Mouse (Mus musculus) liver, embryonic 11.5 days (tissue): ENCODE data around the gene Prrc2b. TPM values are rescaled to one million over a fixed set of nuclear protein-coding genes. Genes with fewer than 3 reads are reported as not detected.

Source experiments
- ATAC-seq: fragments of 200-750 bp; cut with Nextera tagmentation; replicated peaks from 2 replicates; pipeline ENCODE4 v1.8.0; 2017; ENCODE audit warnings: moderate number of reproducible peaks, mild to moderate bottlenecking, moderate TSS enrichment, moderate library complexity; ENCODE audit not compliant: low FRiP score
- DNase-seq: peaks from one replicate; pipeline ENCODE4 v3.0.0-alpha.2; 2017; ENCODE audit warnings: low spot score
- H3K27ac ChIP-seq: fragments of 300-500 bp; sonication (generic); 2 replicates; pipeline ENCODE4 v1.5.1; 2014; ENCODE audit warnings: mild to moderate bottlenecking, low read depth, low read length, control low read depth
- H3K27me3 ChIP-seq: fragments of 300-500 bp; sonication (generic); replicated peaks from 2 replicates; pipeline ENCODE4 v1.6.1; 2014; ENCODE audit warnings: low read length, mixed read lengths; ENCODE audit not compliant: control insufficient read depth, insufficient read depth
- H3K36me3 ChIP-seq: fragments of 300-500 bp; sonication (generic); 2 replicates; pipeline ENCODE4 v1.6.1; 2014; ENCODE audit warnings: mild to moderate bottlenecking, low read length, moderate library complexity, mixed read lengths; ENCODE audit not compliant: control insufficient read depth, insufficient read depth
- H3K4me1 ChIP-seq: fragments of 300-500 bp; sonication (generic); replicated peaks from 2 replicates; pipeline ENCODE4 v1.6.1; 2014; ENCODE audit warnings: low read length, mixed read lengths; ENCODE audit not compliant: control insufficient read depth, insufficient read depth
- H3K4me2 ChIP-seq: fragments of 300-500 bp; sonication (generic); 2 replicates; pipeline ENCODE4 v1.6.1; 2014; ENCODE audit warnings: mild to moderate bottlenecking, control low read depth, moderate library complexity
- H3K4me3 ChIP-seq: fragments of 300-500 bp; sonication (generic); 2 replicates; pipeline ENCODE4 v1.5.1; 2014; ENCODE audit warnings: low read depth, low read length, control low read depth
- H3K9ac ChIP-seq: fragments of 300-500 bp; sonication (generic); 2 replicates; pipeline ENCODE4 v1.6.1; 2014; ENCODE audit warnings: low read depth, low read length, control low read depth
- H3K9me3 ChIP-seq: fragments of 300-500 bp; sonication (generic); 2 replicates; pipeline ENCODE4 v1.6.1; 2016; ENCODE audit warnings: low read length, inconsistent platforms, mixed read lengths; ENCODE audit not compliant: control insufficient read depth
- WGBS: fragments of 180-500 bp; shearing (Covaris S2); extraction: QIAGEN DNeasy Blood & Tissue Kit; methylation state at CpG from one replicate; pipeline ENCODE4 v1.1.7; 2014; 5-methylcytosine and 5-hydroxymethylcytosine counted together
- polyA plus RNA-seq: library from polyadenylated mRNA; unstranded; fragments of >200 nt; fragmentation: Nextera tagmentation; extraction: Ambion mirVana; gene quantifications from 2 replicates; pipeline ENCODE4 v1.2.1, GENCODE M21; 2014

Prrc2b gene
- polyA plus RNA-seq, 1 experiment from 2014 or later, result 48.1 TPM

DNA sequence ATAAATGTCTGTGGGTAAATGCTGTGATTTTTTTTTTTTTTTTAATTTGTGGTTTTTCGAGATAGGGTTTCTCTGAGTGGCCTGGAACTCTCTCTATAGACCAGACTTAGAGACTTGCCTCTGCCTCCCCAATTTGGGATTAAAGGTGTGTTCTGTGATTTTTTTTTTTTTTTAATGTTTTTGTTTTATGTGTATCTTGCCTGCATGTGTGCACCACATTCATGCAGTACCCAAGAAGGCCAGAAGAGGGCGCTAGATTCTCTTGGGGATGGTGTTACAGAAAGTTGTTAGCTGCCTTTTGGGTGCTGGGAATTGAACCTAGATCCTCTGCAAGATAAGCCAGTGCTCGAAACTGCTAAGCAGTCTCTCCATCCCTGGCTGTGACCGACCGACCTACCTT, 10.1 kb downstream of the Prrc2b start:
- no peak for ATAC-seq
- Histone ChIP-seq H3K4me2 (no peak overlapping the region), H3K9ac (no peak overlapping the region), H3K27me3 (no peaks in the 10 kb centered on the region), H3K4me3 (no peak overlapping the region), H3K4me1 (peaks cover 70% of the 10 kb centered on the region), H3K36me3 (no peaks in the 10 kb centered on the region), H3K9me3 (no peaks in the 10 kb centered on the region), H3K27ac (no peak overlapping the region)
- no peak for DNase-seq
- WGBS, result 80% methylated on average over 5 of the region's 5 CpGs

DNA sequence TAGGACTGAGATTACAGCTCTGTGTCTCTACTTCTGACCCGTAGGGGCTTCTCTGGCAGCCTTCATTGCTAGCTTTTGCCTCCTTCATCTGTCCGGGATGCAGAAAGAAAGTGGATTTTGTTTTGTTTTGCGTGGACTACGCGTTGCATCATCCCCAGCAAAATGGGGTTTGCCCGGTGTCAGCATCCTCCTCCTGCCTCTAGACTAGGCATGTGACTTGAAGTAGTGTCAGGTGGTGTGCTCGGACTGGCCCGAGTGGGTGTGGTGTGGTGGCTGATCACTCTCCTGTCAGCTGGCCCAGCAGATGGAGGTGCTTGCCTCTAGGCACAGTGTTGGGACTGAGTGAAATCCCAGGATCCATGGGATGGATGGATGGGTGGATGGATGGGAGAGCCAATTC, 11.2 kb downstream of the Prrc2b start:
- ATAC-seq (no peak), DNase-seq (no peak)
- H3K4me2 ChIP-seq, result no peak overlapping the region
- H3K9ac ChIP-seq, result no peak overlapping the region
- no peaks in the 10 kb centered on the region for H3K9me3 ChIP-seq
- no peaks in the 10 kb centered on the region for H3K27me3 ChIP-seq
- no peak overlapping the region for H3K27ac ChIP-seq
- no peaks in the 10 kb centered on the region for H3K36me3 ChIP-seq
- H3K4me3 ChIP-seq, result no peak overlapping the region
- 78% methylated on average over 8 of the region's 8 CpGs for WGBS
- peaks cover 71% of the 10 kb centered on the region for H3K4me1 ChIP-seq

GRCm38 (mm10) chr2:32162646-32163045, 11.8 kb downstream of the Prrc2b start:
- Histone ChIP-seq H3K9ac (no peak overlapping the region), H3K27ac (0 out of 2 replicates have a peak overlapping the region, but pooled peaks have one; percentile 24), H3K4me2 (no peak overlapping the region), H3K4me1 (peaks cover 71% of the 10 kb centered on the region), H3K27me3 (no peaks in the 10 kb centered on the region), H3K9me3 (no peaks in the 10 kb centered on the region), H3K36me3 (no peaks in the 10 kb centered on the region), H3K4me3 (no peak overlapping the region)
- DNase-seq (no peak), ATAC-seq (no peak)
- WGBS, result 79% methylated on average over 4 of the region's 4 CpGs

DNA sequence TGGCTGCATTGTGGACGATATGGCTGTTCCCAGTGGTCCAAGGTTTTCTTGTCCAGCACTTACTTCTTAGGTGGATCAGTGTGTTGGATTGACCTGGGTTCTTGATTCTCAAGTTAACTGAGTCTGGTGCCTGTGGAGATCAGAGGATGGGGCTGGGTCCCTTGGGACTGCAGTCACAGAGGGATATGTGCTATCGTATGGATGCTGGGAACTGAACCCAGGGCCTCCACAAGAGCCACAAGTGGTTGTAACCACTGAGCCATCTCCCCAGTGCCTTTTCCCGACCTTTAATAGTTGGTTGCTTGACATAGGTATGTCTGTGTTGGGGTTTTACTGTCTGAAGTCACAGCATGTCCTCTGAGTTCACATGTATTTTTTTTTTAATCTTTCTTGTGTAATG, 12.2 kb downstream of the Prrc2b start:
- Histone ChIP-seq H3K4me3 (no peak overlapping the region), H3K9ac (no peak overlapping the region), H3K27me3 (no peaks in the 10 kb centered on the region), H3K27ac (0 out of 2 replicates have a peak overlapping the region, but pooled peaks have one; percentile 24), H3K4me1 (peaks cover 73% of the 10 kb centered on the region), H3K4me2 (no peak overlapping the region), H3K9me3 (no peaks in the 10 kb centered on the region), H3K36me3 (no peaks in the 10 kb centered on the region)
- no peak for DNase-seq
- no peak for ATAC-seq
- WGBS, result 83% methylated on average over 3 of the region's 3 CpGs

DNA sequence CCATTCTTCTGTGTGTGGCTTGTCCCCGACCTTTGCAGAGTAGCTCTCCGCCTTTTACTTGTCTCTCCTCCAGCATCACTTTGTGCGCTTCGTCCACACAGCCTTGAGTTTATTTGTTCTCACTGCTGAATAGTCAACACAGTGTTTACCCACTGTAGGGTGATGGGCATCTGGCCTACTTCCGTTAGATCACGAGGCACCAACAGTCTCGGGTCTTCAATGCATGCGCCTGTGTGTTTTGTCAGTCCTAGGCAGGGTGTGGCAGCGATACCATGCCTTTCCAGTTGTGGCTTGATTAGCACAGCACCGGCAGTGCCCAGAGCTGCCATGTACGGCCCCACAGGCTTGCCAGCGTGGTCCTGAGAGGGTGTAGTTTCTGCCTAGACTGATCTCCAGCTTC, 13.6 kb downstream of the Prrc2b start:
- H3K36me3 ChIP-seq, result no peaks in the 10 kb centered on the region; the same call in 1 of the 2 replicates
- no peaks in the 10 kb centered on the region for H3K27me3 ChIP-seq
- WGBS, result 48% methylated on average over 12 of the region's 12 CpGs
- H3K9me3 ChIP-seq, result no peaks in the 10 kb centered on the region
- DNase-seq, result no peak
- peak overlapping the region; percentile 50 for H3K4me2 ChIP-seq
- no peak overlapping the region for H3K4me3 ChIP-seq
- peaks cover 62% of the 10 kb centered on the region for H3K4me1 ChIP-seq
- peak; percentile 64 for ATAC-seq
- peak overlapping the region; percentile 62; the same call in 1 of the 2 replicates for H3K27ac ChIP-seq
- peak overlapping the region; percentile 10; the same call in 1 of the 2 replicates for H3K9ac ChIP-seq

DNA sequence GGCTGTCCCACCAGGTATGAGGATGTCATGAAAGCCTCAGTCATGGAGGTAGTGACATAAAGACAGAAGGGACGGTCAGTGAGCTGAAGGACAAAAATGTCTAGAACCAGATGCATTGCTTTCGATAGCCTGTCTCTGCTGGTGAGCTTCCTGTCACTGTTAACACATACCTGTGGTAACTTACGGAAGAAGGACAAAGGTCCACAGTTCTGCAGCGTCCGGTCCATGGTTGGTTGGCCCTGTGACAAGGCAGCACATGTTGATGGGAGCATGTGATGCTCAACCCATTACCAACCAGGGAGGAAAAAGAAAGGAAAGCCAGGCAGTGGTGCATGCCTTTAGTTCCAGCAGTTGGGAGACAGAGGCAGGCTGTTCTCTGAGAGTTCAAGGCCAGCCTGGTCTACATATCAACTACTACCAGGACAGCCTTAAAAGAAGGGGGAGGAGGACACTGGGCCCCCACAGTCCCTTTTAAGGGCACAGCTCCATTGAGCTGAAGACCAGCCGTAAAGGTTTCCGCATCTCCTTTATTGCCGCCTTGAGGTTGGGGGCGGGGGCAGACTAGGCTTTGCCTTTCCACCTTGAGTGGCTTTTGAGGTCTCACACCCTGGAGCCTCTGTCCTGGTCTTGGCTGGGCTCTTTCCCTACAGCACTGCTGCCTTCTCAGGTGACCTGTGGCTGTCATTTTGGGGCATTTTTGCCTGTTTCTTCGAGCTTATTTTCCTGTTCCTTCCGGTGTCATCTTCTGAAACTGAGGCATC, 14.3 kb downstream of the Prrc2b start:
- Histone ChIP-seq H3K4me2 (peak overlapping the region; percentile 50), H3K27ac (peak overlapping the region; percentile 62), H3K9me3 (no peaks in the 10 kb centered on the region), H3K4me3 (no peak overlapping the region), H3K27me3 (no peaks in the 10 kb centered on the region), H3K36me3 (no peaks in the 10 kb centered on the region; the same call in 1 of the 2 replicates), H3K9ac (no peak overlapping the region), H3K4me1 (peaks cover 60% of the 10 kb centered on the region)
- WGBS, result 82% methylated on average over 11 of the region's 11 CpGs
- no peak for ATAC-seq
- DNase-seq, result no peak

DNA sequence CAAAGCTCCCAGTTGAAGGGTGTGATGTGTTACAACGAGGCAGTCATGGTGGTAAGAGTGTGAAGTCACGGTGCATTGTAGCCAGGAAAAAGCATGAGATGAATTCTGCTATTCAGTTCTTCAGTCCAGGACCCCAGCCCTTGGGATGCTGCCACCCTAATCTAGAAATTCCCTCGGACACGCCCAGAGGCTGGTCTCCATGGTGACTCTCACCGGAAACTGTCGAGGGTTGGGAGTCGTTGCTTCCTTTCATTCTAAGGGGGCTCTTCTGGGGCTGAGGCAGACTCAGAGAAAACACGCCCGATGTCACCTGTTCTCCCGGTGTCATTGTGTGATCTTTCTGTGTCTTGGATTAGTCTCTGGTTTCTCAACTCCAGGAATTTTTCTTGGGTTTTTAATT, 15.7 kb downstream of the Prrc2b start:
- peak overlapping the region; percentile 46 for H3K4me2 ChIP-seq
- peak overlapping the region; percentile 5; the same call in 1 of the 2 replicates for H3K9ac ChIP-seq
- H3K36me3 ChIP-seq, result no peaks in the 10 kb centered on the region; the same call in 1 of the 2 replicates
- H3K27ac ChIP-seq, result peak overlapping the region; percentile 28
- H3K4me3 ChIP-seq, result peak overlapping the region; percentile 19; the same call in 1 of the 2 replicates
- H3K4me1 ChIP-seq, result peaks cover 57% of the 10 kb centered on the region
- no peaks in the 10 kb centered on the region for H3K9me3 ChIP-seq
- ATAC-seq, result no peak
- no peaks in the 10 kb centered on the region for H3K27me3 ChIP-seq
- peak; percentile 59 for DNase-seq
- 9% methylated on average over 10 of the region's 10 CpGs for WGBS

- H3K9ac ChIP-seq, result peak overlapping the region; percentile 5; the same call in 1 of the 2 replicates
- peak overlapping the region; percentile 28 for H3K27ac ChIP-seq
- peak; percentile 11; the same call in 1 of the 2 replicates for ATAC-seq
- H3K27me3 ChIP-seq, result no peaks in the 10 kb centered on the region
- no peaks in the 10 kb centered on the region; the same call in 1 of the 2 replicates for H3K36me3 ChIP-seq
- H3K4me3 ChIP-seq, result peak overlapping the region; percentile 19
- 22% methylated on average over 16 of the region's 16 CpGs for WGBS
- no peaks in the 10 kb centered on the region for H3K9me3 ChIP-seq
- H3K4me2 ChIP-seq, result peak overlapping the region; percentile 46
- DNase-seq, result no peak
- H3K4me1 ChIP-seq, result peaks cover 51% of the 10 kb centered on the region
Observed at GRCm38 (mm10) chr2:32167034-32167770, 16.3 kb downstream of the Prrc2b start.
